Mouse (Mus musculus) right cerebral cortex, postnatal 25 days (tissue): ENCODE results near the gene Twf2.

Experiments used
- DNase-seq: peaks from one replicate; pipeline ENCODE4 v3.0.0; 2022

Twf2 gene

DNA sequence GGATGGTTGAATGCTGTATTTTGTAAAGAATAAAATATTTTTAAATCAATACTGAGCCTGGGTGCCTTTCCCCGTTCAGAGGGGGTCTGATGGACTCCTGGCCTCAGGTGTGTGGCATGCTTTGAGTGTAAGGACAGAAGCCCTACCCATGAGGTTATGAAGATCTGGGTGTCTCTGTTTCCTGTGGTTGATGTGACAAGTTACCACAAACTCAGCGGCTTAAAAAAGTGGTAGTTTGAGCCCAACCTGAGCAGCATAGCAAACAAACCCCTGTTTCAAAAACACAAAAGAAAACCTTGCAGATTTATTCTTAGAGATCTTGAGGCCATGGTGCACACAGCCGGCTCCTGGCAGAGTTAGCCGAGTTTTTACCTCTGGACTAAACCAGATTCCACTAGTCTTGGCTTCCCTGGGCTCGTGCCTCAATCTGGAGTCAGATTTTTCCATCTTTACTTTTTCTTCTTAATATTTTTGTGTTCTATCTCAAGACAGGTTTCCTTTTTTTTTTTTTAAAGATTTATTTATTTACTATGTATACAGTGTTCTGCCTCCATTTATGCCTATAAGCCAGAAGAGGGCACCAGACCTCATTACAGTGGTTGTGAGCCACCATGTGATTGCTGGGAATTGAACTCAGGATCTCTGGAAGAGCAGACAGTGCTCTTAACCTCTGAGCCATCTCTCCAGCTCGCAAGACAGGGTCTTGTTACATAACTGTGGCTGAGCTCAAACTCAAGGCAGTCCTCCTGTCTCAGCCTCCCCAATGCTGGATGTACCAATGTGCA, 12.6 kb downstream of the Twf2 start:
- no peak for DNase-seq

GRCm38 (mm10) chr9:106216971-106217370, 14.1 kb downstream of the Twf2 start:
- no peak for DNase-seq

DNA sequence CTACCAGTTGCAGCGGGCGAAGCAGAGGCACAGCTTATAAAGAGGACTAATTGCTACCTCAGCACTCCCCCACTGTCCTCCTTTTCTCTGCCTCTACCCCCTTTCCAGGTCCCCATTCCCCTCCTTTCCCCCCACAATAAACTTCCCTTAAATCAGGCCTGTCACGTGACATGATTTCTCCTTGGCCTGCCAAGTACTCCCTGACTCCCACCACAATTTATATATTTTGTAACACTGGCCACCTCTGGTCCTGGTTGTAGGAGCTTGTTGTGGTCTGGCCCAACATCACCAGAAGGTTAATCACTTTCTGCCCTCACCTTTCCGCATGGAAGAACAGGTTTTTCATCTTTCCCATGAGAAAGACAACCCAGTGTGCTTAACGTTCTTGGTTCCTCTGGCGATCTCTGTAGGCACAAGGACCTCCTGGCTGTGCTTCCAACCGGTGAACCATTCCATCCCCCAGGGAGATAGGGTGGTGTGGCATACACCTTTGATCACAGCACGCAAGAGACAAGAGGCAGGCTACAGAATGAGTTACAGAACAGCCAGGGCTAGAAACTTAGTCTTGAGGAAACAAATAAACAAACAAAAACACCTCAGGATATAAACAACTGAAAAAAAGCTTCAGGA, 18.1 kb downstream of the Twf2 start:
- DNase-seq, result no peak

DNA sequence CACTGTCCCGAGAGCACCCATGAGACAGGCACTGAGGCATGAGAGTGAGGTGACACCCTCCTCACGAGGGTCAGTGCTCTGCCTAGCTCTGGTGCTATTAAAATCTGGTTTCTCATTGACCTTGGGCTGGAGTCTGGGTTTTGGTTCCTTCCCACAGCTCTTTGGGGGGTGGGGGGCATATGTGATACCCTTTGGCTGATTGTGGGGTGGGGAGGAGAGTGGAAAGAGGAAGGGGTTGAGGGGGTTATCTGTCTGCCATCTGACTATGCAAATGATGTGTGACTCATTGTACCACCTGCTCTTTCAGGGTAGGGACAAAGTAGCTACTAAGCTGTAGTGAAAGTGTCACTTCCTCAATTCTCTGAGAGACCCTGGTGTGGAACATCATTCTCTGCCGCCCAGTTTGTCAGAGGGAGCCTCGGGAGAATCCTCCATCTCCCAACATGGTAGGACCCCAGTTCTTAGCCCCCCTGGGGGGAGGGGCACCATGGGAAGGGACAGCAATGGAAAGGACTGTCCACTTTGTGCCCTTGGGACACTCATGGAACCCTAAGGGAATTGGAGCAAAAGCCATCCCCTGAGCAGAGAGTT, 19.4 kb downstream of the Twf2 start, which contains the start of gene Tlr9:
TSS of gene Tlr9 (plus strand) at position 338 of the 591 bp plus-strand sequence.
- no peak for DNase-seq

DNA sequence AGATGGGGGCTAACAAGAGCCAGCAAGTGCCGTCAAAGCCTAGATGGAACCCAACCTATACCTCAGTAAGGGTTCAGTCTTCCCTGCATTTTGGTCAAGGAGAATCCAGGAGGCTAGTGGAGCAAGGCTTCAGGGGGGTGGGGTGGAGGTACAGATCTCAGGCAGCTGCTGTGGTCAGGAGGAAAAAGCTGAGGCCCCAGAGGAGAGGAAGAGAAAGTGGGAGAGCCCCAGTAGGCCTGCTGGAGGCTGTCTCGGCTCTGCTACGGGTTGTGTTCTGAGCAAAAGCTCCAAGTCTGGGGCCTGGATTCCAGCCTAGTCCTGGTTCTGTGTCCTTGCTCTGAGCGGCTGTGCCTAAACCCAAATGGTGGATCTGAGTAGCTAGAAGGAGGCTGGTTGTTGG, 20.1 kb downstream of the Twf2 start:
- no peak for DNase-seq

GRCm38 (mm10) chr9:106225469-106226150, 22.7 kb downstream of the Twf2 start:
- no peak for DNase-seq

DNA sequence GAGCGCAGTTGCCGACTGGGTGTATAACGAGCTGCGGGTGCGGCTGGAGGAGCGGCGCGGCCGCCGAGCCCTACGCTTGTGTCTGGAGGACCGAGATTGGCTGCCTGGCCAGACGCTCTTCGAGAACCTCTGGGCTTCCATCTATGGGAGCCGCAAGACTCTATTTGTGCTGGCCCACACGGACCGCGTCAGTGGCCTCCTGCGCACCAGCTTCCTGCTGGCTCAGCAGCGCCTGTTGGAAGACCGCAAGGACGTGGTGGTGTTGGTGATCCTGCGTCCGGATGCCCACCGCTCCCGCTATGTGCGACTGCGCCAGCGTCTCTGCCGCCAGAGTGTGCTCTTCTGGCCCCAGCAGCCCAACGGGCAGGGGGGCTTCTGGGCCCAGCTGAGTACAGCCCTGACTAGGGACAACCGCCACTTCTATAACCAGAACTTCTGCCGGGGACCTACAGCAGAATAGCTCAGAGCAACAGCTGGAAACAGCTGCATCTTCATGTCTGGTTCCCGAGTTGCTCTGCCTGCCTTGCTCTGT, 23.3 kb downstream of the Twf2 start:
- DNase-seq, result peak; percentile 51

GRCm38 (mm10) chr9:106227790-106228429, 25.0 kb downstream of the Twf2 start:
- no peak for DNase-seq

GRCm38 (mm10) chr9:106230051-106230733, 27.3 kb downstream of the Twf2 start:
- no peak for DNase-seq

DNA sequence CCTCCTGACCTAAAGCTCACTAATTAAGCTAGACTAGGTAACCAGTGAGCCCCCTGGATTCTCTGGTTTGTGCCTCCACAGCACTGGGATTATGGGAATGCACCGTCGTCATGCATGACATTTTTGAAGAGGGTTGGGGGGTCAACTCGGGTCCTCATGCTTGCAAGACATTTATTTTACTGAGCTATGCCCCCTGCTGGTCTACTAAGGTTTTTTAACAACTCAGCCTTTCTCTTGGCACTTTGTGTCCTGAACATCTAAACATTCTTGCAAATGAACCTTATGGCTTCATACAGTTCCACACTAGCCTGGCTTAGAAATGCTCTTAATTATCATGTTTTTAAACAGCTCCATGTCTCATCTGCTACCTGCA, 27.8 kb downstream of the Twf2 start:
- no peak for DNase-seq

DNA sequence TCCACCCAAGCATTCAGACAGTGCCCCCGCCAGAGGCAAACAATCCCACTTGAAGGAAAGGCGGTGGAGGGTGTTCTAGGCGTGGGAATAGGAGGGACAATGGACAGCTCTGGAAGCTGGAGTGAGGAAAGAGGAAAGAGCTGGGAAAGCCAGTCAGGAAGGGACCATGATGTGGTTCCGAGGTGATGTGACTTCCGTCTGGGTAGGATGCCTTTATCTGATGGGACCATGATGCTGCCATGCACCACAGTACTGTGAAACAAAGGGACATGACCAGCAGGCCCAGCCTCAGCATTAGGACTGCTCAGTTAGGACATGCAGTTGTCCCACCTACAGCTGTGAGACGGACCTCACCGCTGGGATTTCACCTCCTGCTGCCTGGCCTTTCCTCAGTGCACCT, 28.3 kb downstream of the Twf2 start:
- no peak for DNase-seq

DNA sequence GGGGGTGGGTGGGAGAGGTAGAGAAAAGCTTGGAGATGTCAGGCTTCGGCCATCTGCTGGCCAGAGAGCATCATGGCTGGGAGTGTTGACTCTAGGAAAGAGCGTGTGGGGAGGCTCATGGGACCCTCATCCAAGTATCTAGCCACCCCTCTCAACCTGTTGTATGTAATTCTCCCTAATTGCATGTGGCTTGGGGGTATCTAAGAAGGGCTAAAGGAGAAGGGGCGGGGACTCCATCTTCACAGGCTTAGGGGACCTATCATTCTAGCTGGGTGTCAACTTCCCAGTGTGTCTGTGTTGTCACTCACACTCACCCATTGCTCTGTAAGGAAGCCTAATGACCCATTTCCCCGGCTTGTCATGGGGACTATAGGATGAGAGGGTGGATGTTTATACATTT, 28.9 kb downstream of the Twf2 start:
- DNase-seq, result no peak

DNA sequence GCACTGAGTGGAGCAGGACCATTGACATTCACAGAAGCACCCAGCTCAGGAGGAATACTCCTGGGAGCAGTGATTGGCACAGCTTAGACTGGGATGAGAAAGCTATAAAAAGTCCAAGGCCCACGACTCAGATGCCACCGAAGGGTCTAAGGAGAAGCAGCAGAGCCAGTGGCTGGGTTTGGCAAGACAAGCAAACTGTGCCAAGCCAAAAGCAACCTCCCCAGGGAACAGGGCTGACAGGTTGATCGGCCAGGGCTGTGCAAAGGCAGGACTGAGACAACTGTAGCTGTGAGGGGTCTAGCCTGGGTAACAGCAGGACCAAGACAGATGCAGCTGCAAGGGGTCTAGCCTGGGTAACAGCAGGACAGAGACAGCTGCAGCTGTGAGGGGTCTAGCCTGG, 30.0 kb downstream of the Twf2 start:
- no peak for DNase-seq

- no peak for DNase-seq
These were observed 31.0 kb downstream of the Twf2 start for GRCm38 (mm10) chr9:106233953-106234352.

GRCm38 (mm10) chr9:106235194-106235830, 32.4 kb downstream of the Twf2 start:
- DNase-seq, result no peak

GRCm38 (mm10) chr9:106236156-106236817, 33.4 kb downstream of the Twf2 start:
- DNase-seq, result no peak

DNA sequence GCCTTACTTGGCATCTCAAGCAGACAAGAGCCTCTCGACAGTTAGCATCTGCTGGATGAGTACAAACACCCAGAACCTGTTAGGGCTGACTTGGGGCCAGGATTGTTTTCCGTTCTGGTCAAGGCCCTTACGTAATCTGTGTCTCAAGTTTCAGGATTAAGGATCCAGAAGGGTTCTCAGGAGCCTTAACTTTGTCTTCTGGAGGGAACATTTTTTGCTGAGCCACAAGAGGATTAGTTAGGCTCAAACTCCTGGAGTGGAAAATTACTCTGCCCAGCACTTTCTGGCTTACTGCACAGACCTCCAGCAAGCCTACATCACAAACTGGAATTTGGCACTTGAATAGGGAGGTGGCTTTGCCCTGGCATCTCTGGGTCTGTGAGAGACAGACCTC, 33.9 kb downstream of the Twf2 start:
- DNase-seq, result no peak

- no peak for DNase-seq
These were observed 34.5 kb downstream of the Twf2 start for GRCm38 (mm10) chr9:106237401-106237800.

GRCm38 (mm10) chr9:106237878-106238277, 35.0 kb downstream of the Twf2 start:
- no peak for DNase-seq

GRCm38 (mm10) chr9:106241541-106242164, 38.7 kb downstream of the Twf2 start:
- no peak for DNase-seq
